Mouse (Mus musculus): ENCODE results near the gene Fcgr4. TPM values are rescaled to one million over a fixed set of nuclear protein-coding genes. Genes with fewer than 3 reads are reported as not detected.

Gene Fcgr4
- polyA plus RNA-seq, 1 experiment, result 1.0 TPM

DNA sequence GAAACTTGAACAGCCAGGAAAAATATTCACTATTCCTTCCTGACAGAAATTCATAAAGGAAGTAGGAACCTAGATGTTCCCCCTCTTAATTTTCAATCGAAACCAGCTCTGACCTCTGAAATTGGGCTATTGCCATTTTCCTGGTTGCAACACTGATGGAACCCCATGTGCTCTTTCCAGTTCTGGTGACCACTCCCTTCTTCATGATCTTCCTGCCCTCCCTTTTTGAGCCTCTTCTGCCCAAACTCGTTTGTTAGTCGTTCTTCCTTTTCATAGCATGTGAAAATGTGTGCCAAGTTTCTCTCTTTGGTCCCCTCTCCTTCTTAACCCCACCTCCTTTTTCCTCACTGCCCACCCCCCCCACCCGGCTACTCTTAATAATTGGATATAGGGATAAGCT is 7.0 kb upstream of the Fcgr4 start:
- TF ChIP-seq CEBPB (IDR thresholded peaks at IDR 0.05; ENCODE audit: low read depth) (no peak), MYOD1 (IDR thresholded peaks at IDR 0.05; ENCODE audit: control insufficient read depth, insufficient read length, low read depth) (no peak), MAX (IDR thresholded peaks at IDR 0.05) (no peak), FOSL1 (IDR thresholded peaks at IDR 0.05; ENCODE audit: insufficient read depth, low read length, poor library complexity, severe bottlenecking) (no peak)
- Histone ChIP-seq H3K36me3 (ENCODE audit: control insufficient read depth, insufficient read depth) (no peaks in the 10 kb centered on the region), H3K4me3 (ENCODE audit: insufficient read depth, poor library complexity, severe bottlenecking) (no peak overlapping the region), H3K27me3 (ENCODE audit: control insufficient read depth, insufficient read depth, insufficient read length) (no peaks in the 10 kb centered on the region), H3K79me3 (ENCODE audit: low read depth) (no peaks in the 10 kb centered on the region), H3ac (ENCODE audit: control insufficient read depth, insufficient read length, low read depth) (no peak overlapping the region), H3K79me2 (ENCODE audit: control insufficient read depth, insufficient read depth) (no peaks in the 10 kb centered on the region)

DNA sequence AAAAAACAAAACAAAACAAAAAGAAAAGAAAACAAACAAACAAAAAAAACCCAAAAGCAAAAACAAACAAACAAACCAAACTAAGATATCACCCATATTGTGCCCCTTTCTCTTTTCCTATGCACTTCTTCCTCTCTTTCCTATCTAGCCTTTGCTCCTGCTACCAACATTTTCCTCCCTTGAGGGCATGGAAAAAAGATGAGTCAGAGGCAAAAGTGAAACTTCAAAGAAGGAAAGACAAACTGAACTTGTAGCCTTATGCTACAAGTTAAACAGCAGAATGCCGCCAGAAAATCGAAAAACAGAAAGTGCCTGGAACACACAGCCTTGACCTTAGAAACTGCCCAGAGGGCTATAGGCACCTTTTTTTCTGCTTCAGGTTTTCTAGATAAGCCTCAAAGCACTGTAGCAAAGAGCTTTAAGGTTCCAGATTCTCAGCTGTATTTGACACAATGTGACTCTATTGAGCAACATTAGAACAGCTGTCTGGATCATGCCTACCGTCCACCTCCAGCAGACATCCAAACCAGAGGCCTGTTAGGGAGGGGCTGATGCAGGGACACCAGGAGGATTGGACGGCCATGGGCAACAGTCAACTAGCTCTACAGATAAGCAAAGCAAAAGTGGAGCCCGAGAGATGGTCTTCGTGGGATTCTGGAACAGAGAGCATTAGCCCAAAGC is 1.9 kb upstream of the Fcgr4 start:
- Histone ChIP-seq H3K79me2 (ENCODE audit: control insufficient read depth, insufficient read depth) (no peaks in the 10 kb centered on the region), H3K27me3 (ENCODE audit: control insufficient read depth, insufficient read depth, insufficient read length) (no peaks in the 10 kb centered on the region), H3K79me3 (ENCODE audit: low read depth) (no peaks in the 10 kb centered on the region), H3ac (ENCODE audit: control insufficient read depth, insufficient read length, low read depth) (no peak overlapping the region), H3K4me3 (ENCODE audit: insufficient read depth, poor library complexity, severe bottlenecking) (no peak overlapping the region), H3K36me3 (ENCODE audit: control insufficient read depth, insufficient read depth) (no peaks in the 10 kb centered on the region)
- no peak for TF ChIP-seq MYOD1 (IDR thresholded peaks at IDR 0.05; ENCODE audit: control insufficient read depth, insufficient read length, low read depth)
- TF ChIP-seq CEBPB (IDR thresholded peaks at IDR 0.05; ENCODE audit: low read depth), result peak; percentile 63
- no peak for TF ChIP-seq CTCF (IDR thresholded peaks at IDR 0.05; ENCODE audit: control insufficient read depth, insufficient read depth, insufficient read length)
- TF ChIP-seq USF1 (IDR thresholded peaks at IDR 0.05; ENCODE audit: low read depth), result no peak

DNA sequence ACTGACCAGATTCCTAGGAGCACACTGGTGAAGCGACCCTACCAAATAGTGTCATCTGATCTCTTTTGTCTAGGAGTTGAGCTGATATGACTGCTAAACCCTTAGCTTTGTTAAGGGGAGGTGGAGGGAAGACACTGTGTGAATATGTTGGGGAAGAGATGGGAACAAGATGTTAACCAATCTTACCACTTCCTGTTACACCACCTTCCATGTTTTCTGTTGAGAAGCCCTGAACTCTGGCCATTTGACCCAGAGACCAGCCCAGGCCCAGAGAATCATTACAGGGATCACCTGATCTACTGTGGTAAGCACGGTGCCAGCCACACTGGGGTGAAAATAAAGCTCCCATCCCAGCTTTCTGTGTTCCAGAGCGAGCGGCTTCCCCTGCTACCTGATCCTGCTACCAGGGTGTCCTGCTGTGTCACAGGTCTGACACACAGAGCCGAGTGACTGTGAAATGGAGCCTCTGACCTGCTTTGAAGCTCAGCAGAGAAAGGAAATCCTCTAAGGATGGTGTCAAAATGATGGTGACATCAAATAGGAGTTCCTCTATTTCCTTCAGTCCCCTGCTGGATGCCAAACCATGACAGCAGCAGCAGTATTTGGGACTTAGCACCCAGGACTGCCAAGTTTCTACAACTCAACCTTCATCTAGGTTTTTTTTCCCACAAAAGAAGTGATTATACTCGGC is 1.1 kb upstream of the Fcgr4 start:
- Histone ChIP-seq H3K79me2 (ENCODE audit: control insufficient read depth, insufficient read depth) (no peaks in the 10 kb centered on the region), H3K79me3 (ENCODE audit: low read depth) (no peaks in the 10 kb centered on the region), H3K4me3 (ENCODE audit: insufficient read depth, poor library complexity, severe bottlenecking) (no peak overlapping the region), H3ac (ENCODE audit: control insufficient read depth, insufficient read length, low read depth) (no peak overlapping the region), H3K36me3 (ENCODE audit: control insufficient read depth, insufficient read depth) (no peaks in the 10 kb centered on the region), H3K27me3 (ENCODE audit: control insufficient read depth, insufficient read depth, insufficient read length) (no peaks in the 10 kb centered on the region)
- TF ChIP-seq CTCF (IDR thresholded peaks at IDR 0.05; ENCODE audit: control insufficient read depth, insufficient read depth, insufficient read length), result no peak
- TF ChIP-seq CEBPB (IDR thresholded peaks at IDR 0.05; ENCODE audit: low read depth), result no peak
- no peak for TF ChIP-seq MYOG (IDR thresholded peaks at IDR 0.05; ENCODE audit: control insufficient read depth, extremely low read depth, insufficient read length)
- no peak for TF ChIP-seq MYOD1 (IDR thresholded peaks at IDR 0.05; ENCODE audit: control insufficient read depth, insufficient read length, low read depth)
- TF ChIP-seq FOSL1 (IDR thresholded peaks at IDR 0.05; ENCODE audit: insufficient read depth, low read length, poor library complexity, severe bottlenecking), result no peak
- no peak for TF ChIP-seq USF1 (IDR thresholded peaks at IDR 0.05; ENCODE audit: low read depth)
- TF ChIP-seq MAX (IDR thresholded peaks at IDR 0.05), result no peak

DNA sequence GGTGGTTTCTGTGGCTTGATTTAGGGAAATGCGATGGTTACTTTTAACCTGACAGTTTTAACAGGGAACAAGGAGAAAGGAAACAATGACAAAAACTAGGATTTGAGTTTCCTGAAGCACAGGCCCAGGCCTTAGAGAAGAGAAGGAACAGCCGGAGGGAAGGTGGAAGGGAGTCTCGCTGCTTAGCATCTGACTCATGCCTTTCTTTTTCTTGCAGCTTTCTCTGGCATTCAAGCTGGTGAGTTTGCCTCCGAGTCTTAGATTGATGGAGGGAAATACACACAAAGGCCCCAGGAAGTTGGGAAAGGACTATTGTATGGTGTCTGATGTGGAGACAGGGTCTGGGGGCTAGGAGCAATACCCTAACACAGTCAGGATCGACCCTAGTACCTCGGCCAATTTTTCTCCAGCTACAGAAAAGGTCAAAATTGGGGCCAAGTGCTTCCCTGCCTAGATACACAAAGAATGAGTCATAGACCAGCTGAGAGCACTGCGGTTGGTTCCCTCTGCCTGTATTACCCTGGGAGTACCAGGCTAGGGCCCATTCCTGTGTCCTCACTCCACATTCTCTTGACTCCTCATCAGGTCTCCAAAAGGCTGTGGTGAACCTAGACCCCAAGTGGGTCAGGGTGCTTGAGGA is 711 bp downstream of the Fcgr4 start:
- no peaks in the 10 kb centered on the region for H3K79me3 ChIP-seq (ENCODE audit: low read depth)
- TF ChIP-seq CTCF (IDR thresholded peaks at IDR 0.05; ENCODE audit: control insufficient read depth, insufficient read depth, insufficient read length) (no peak), MAX (IDR thresholded peaks at IDR 0.05) (peak; percentile 12), USF1 (IDR thresholded peaks at IDR 0.05; ENCODE audit: low read depth) (no peak), MYOD1 (IDR thresholded peaks at IDR 0.05; ENCODE audit: control insufficient read depth, insufficient read length, low read depth) (peak; percentile 89), FOSL1 (IDR thresholded peaks at IDR 0.05; ENCODE audit: insufficient read depth, low read length, poor library complexity, severe bottlenecking) (peak; percentile 58), MYOG (IDR thresholded peaks at IDR 0.05; ENCODE audit: control insufficient read depth, extremely low read depth, insufficient read length) (no peak)
- H3K27me3 ChIP-seq (ENCODE audit: control insufficient read depth, insufficient read depth, insufficient read length), result no peaks in the 10 kb centered on the region
- no peaks in the 10 kb centered on the region for H3K36me3 ChIP-seq (ENCODE audit: control insufficient read depth, insufficient read depth)
- no peak overlapping the region for H3K4me3 ChIP-seq (ENCODE audit: insufficient read depth, poor library complexity, severe bottlenecking)
- no peaks in the 10 kb centered on the region for H3K79me2 ChIP-seq (ENCODE audit: control insufficient read depth, insufficient read depth)
- H3ac ChIP-seq (ENCODE audit: control insufficient read depth, insufficient read length, low read depth), result no peak overlapping the region

DNA sequence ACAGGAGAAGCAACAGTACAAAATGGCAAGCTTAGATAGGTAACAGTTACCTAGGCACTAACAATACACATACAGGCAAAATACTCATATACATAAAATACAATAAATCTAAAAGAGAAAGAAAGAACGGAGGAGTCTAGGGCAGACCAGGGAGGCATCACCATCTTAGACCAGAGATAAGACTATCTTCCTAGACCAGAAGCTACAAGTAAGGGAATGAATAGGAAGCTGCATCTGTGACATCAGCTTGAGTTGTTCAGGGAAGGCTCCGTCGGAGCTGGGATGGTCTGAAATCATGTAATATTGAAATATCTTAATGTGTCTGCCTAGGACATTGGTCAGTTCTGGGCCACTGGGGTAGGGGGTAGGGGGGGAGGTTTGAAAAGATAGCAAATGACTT is 13.0 kb downstream of the Fcgr4 start:
- Histone ChIP-seq H3K36me3 (ENCODE audit: control insufficient read depth, insufficient read depth) (no peaks in the 10 kb centered on the region), H3ac (ENCODE audit: control insufficient read depth, insufficient read length, low read depth) (no peak overlapping the region), H3K79me3 (ENCODE audit: low read depth) (no peaks in the 10 kb centered on the region), H3K4me3 (ENCODE audit: insufficient read depth, poor library complexity, severe bottlenecking) (no peak overlapping the region), H3K79me2 (ENCODE audit: control insufficient read depth, insufficient read depth) (no peaks in the 10 kb centered on the region), H3K27me3 (ENCODE audit: control insufficient read depth, insufficient read depth, insufficient read length) (no peaks in the 10 kb centered on the region)
- TF ChIP-seq USF1 (IDR thresholded peaks at IDR 0.05; ENCODE audit: low read depth), result no peak
- no peak for TF ChIP-seq MAX (IDR thresholded peaks at IDR 0.05)
- TF ChIP-seq MYOG (IDR thresholded peaks at IDR 0.05; ENCODE audit: control insufficient read depth, extremely low read depth, insufficient read length), result no peak
- no peak for TF ChIP-seq CTCF (IDR thresholded peaks at IDR 0.05; ENCODE audit: control insufficient read depth, insufficient read depth, insufficient read length)
- TF ChIP-seq MYOD1 (IDR thresholded peaks at IDR 0.05; ENCODE audit: control insufficient read depth, insufficient read length, low read depth), result no peak
- TF ChIP-seq FOSL1 (IDR thresholded peaks at IDR 0.05; ENCODE audit: insufficient read depth, low read length, poor library complexity, severe bottlenecking), result no peak
- no peak for TF ChIP-seq CEBPB (IDR thresholded peaks at IDR 0.05; ENCODE audit: low read depth)

All from C2C12 (cell line).